Mouse (Mus musculus) liver, adult (tissue): ENCODE measurements at regions not wholly inside any gene's neighbourhood (a gene's known extent, or its start where the extent isn't known, plus 50 kb on each side); places are given as distances from the start of the nearest gene placed in this dataset.

Experiments used
- GATA4 ChIP-seq: IDR thresholded peaks from 2 replicates; pipeline ENCODE4 v1.6.1; 2014; ENCODE audit warnings: mild to moderate bottlenecking, low read length; ENCODE audit not compliant: insufficient replicate concordance

DNA sequence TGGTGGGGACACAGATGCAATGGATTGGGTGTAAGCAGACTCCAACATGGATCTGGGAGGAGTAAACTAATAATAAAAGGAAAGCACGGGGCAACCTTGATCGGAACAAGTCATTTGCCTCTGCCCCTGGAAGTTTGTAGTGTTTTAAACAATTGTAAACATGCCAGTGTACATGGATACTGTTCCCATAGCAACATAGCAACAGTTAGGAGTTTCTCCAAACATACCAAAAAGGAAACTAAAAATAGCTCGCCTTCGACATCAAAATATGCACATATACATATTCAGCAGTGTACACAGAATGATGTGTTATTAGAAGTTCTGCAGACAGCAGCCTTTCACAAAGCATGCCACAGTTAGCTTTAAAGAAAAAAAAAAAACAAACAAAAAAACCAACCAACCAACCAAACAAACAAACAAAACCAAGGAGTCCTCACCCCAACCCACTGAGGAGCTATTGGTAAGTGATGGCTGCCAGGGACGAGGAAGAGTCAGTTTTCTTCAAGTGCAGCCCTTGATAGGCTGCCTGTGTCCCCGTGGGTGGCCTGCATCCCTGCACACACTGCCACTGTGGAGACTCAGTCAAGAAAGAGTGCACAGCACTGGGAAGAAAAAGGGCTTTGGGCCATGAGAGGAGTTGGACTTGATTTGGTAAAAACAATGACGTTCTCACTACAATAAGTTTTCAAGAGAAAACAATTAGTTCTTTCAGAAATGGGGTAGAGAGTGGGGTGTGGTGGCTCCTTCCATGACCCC lies 54.8 kb upstream of the Peli1 start:
- no peak for TF ChIP-seq GATA4

DNA sequence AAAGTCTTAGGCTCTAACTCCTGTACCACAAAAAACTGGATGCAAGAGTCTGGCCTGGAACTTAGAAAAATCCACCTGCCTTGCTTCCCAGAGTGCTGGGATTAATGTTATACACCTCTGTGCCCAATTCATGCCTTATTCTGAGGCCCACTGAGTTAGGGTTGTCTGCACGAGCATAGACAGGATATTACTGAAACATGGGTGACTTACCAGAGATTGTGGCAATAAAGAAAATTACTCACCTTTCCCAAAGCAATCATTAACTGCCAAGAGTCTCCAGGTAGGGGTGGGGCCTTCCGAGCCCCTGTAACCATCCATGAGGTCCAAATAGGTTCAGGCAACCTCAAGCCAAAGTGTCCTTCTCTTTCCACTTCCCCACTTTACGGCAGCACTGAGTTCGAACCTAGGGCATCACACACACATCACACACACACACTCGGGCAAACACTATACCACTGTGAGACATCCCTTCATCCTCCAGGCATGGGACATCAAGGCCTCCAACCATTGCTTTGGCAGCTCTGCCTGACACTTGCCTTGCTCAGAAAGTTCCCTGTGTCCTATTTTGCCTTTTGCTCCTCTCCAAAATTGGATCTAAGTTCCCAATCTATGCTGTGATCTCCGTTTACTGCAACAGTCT lies 53.7 kb upstream of the Peli1 start:
- TF ChIP-seq GATA4 = no peak

DNA sequence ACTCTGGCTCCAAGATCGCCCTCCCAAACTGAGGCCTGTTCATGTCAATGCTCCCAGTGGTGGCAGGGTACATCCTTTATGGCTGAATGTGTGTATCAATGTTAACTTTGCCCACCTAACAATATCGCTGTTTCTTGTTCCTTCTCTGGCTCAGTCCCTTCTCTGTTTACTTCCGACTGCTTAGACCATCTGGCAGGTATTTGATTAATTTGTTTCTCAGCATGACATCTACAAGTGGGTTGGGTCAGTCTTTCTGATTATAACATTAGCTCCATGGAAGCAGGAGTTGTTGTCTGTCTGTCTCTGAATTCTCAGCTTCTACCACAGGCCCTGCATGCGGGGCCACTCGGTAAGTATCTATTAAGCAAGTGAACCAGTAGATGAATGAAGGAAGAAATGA lies 49.9 kb upstream of the Peli1 start:
- TF ChIP-seq GATA4 = no peak
